ENCODE assay signal across 9 mouse cellular contexts in genomic region chr9:99458529-99459208, GRCm38 (mm10). TPM values are rescaled to one million over a fixed set of nuclear protein-coding genes. Genes with fewer than 3 reads are reported as not detected.
DNase-seq lines count a peak whose midpoint lies in the region; ATAC-seq and TF ChIP-seq lines count a peak whose summit lies in the region.
"Had no signal": no experiment of that assay in that cellular context is flagged by ENCODE, and none has a peak within 500 bp of the region (broad histone marks: within the 10 kb centered on the region; RNA-seq: fewer than 3 reads in every experiment).

No protein-coding gene starts in this region.

- no peak overlapping the region for H3ac ChIP-seq in C2C12 (ENCODE audit: control insufficient read depth, insufficient read length, low read depth)

- 0 out of 2 replicates have a peak, but pooled peaks cover 3% of the 10 kb centered on the region for H3K27me3 ChIP-seq in kidney, embryonic 15.5 days
- H3K27me3 ChIP-seq in C2C12 (ENCODE audit: control insufficient read depth, insufficient read depth, insufficient read length): peaks cover 16% of the 10 kb centered on the region
- H3K27me3 ChIP-seq in kidney, postnatal 0 days (ENCODE audit: insufficient read depth, low read length): no peaks in the 10 kb centered on the region
- H3K27me3 ChIP-seq: lung, embryonic 15.5 days had no signal

- H3K4me1 ChIP-seq in kidney, embryonic 15.5 days: no peaks in the 10 kb centered on the region
- no peaks in the 10 kb centered on the region for H3K4me1 ChIP-seq in kidney, postnatal 0 days (replicated peaks; ENCODE audit: insufficient read depth, low read length)
- H3K4me1 ChIP-seq: lung, embryonic 15.5 days had no signal

- WGBS in kidney, embryonic 15.5 days: 45% methylated on average over 12 of the region's 12 CpGs
- 38% methylated on average over 12 of the region's 12 CpGs for WGBS in kidney, postnatal 0 days

- no peak overlapping the region for H3K27ac ChIP-seq in kidney, embryonic 15.5 days
- no peak overlapping the region for H3K27ac ChIP-seq in kidney, postnatal 0 days
- H3K27ac ChIP-seq: lung, embryonic 15.5 days had no signal

- no peaks in the 10 kb centered on the region for H3K79me3 ChIP-seq in C2C12 (ENCODE audit: low read depth)

- no peak overlapping the region for H3K9ac ChIP-seq in kidney, embryonic 15.5 days
- H3K9ac ChIP-seq in kidney, postnatal 0 days (ENCODE audit: low read depth, low read length): no peak overlapping the region
- H3K9ac ChIP-seq: lung, embryonic 15.5 days had no signal

- no peaks in the 10 kb centered on the region for H3K79me2 ChIP-seq in C2C12 (ENCODE audit: control insufficient read depth, insufficient read depth)

- DNase-seq in kidney, adult 18-20 months: peak; percentile 71
- peak; percentile 22 for DNase-seq in MN1 (ENCODE audit: low spot score)
- DNase-seq in cerebellum, adult 8-10 months: peak; percentile 59
- DNase-seq in kidney, postnatal 0 days (ENCODE audit: low spot score): peak; percentile 38
- DNase-seq in urinary bladder, postnatal 4 days (ENCODE audit: low spot score in 2 of 2): no peak

- peak; percentile 18 for TF ChIP-seq CTCF in C2C12 (IDR thresholded peaks at IDR 0.05; ENCODE audit: control insufficient read depth, insufficient read depth, insufficient read length)
- peak; percentile 77 for TF ChIP-seq CTCF in kidney, postnatal 0 days (IDR thresholded peaks at IDR 0.05; ENCODE audit: low read depth)

- ATAC-seq in kidney, embryonic 15.5 days (replicated peaks; ENCODE audit: low FRiP score): no peak
- ATAC-seq in kidney, postnatal 0 days (replicated peaks; ENCODE audit: low FRiP score, low read depth): no peak
- ATAC-seq in megakaryocyte-erythroid progenitor cell, adult 5-6 weeks (replicated peaks; ENCODE audit: low FRiP score, low TSS enrichment, poor library complexity, severe bottlenecking): peak; percentile 80

- H3K4me3 ChIP-seq in kidney, embryonic 15.5 days (replicated peaks): no peak overlapping the region
- H3K4me3 ChIP-seq in C2C12 (ENCODE audit: insufficient read depth, poor library complexity, severe bottlenecking): no peak overlapping the region
- no peak overlapping the region for H3K4me3 ChIP-seq in kidney, postnatal 0 days (replicated peaks; ENCODE audit: low read depth, low read length)
- H3K4me3 ChIP-seq: lung, embryonic 15.5 days had no signal

- no peaks in the 10 kb centered on the region for H3K36me3 ChIP-seq in kidney, embryonic 15.5 days
- H3K36me3 ChIP-seq in C2C12 (ENCODE audit: control insufficient read depth, insufficient read depth): no peaks in the 10 kb centered on the region
- no peaks in the 10 kb centered on the region for H3K36me3 ChIP-seq in kidney, postnatal 0 days (ENCODE audit: insufficient read depth, low read length)
- H3K36me3 ChIP-seq: lung, embryonic 15.5 days had no signal

- no peak overlapping the region for H3K4me2 ChIP-seq in kidney, embryonic 15.5 days
- no peak overlapping the region for H3K4me2 ChIP-seq in kidney, postnatal 0 days (ENCODE audit: low read length)
- H3K4me2 ChIP-seq: lung, embryonic 15.5 days had no signal

- H3K9me3 ChIP-seq in kidney, embryonic 15.5 days (replicated peaks): no peaks in the 10 kb centered on the region
- no peaks in the 10 kb centered on the region for H3K9me3 ChIP-seq in kidney, postnatal 0 days (replicated peaks; ENCODE audit: low read length)
- H3K9me3 ChIP-seq: lung, embryonic 15.5 days had no signal

TF ChIP-seq in C2C12, 6 proteins besides CTCF, POLR2A, EP300 and RAD21:
- TF ChIP-seq MYOG (IDR thresholded peaks at IDR 0.05; ENCODE audit: control insufficient read depth, extremely low read depth, insufficient read length): no peak
- no peak for TF ChIP-seq MAX (IDR thresholded peaks at IDR 0.05)
- no peak for TF ChIP-seq MYOD1 (IDR thresholded peaks at IDR 0.05; ENCODE audit: control insufficient read depth, insufficient read length, low read depth)
- no peak for TF ChIP-seq FOSL1 (IDR thresholded peaks at IDR 0.05; ENCODE audit: insufficient read depth, low read length, poor library complexity, severe bottlenecking)
- TF ChIP-seq CEBPB (IDR thresholded peaks at IDR 0.05; ENCODE audit: low read depth): no peak
- no peak for TF ChIP-seq USF1 (IDR thresholded peaks at IDR 0.05; ENCODE audit: low read depth)
TF ChIP-seq in C2C12: peak in this region for 0.

RNA-seq across cellular contexts. Expression of gene Nme9, which starts 7.4 kb away (rescaled TPM):
- 0.30 TPM in 1 of 2 replicates, not detected in the other for polyA plus RNA-seq in kidney, embryonic 15.5 days (2015; fragmentation: Nextera tagmentation; extraction: Ambion mirVana)
- not detected for polyA plus RNA-seq in C2C12 (2012; fragmentation: generic; extraction: Trizol)
- polyA plus RNA-seq in kidney, postnatal 0 days (2015; fragmentation: Nextera tagmentation; extraction: Ambion mirVana): 0.11 TPM in 1 of 2 replicates, not detected in the other
- total RNA-seq in megakaryocyte-erythroid progenitor cell, adult 5-6 weeks (2014; fragmentation: Nextera tagmentation): 0.48 TPM in 1 of 2 replicates, not detected in the other
- total RNA-seq in megakaryocyte-erythroid progenitor cell, adult 5-6 weeks (2017): not detected in 2 replicates

RNA-seq across cellular contexts. Expression of gene Mras, which starts 21.5 kb away (rescaled TPM):
- 10.6 and 11.4 TPM in 2 replicates for polyA plus RNA-seq in kidney, embryonic 15.5 days (2015; fragmentation: Nextera tagmentation; extraction: Ambion mirVana)
- 25.1 TPM for polyA plus RNA-seq in C2C12 (2012; fragmentation: generic; extraction: Trizol)
- polyA plus RNA-seq in kidney, postnatal 0 days (2015; fragmentation: Nextera tagmentation; extraction: Ambion mirVana): 19.4 and 19.6 TPM in 2 replicates
- total RNA-seq in megakaryocyte-erythroid progenitor cell, adult 5-6 weeks (2014; fragmentation: Nextera tagmentation): not detected in 2 replicates
- not detected in 2 replicates for total RNA-seq in megakaryocyte-erythroid progenitor cell, adult 5-6 weeks (2017)

Comparison
In these comparisons a context has a peak if more than half of its experiments do, and no peak if none do; other contexts are left out.
1. DNase-seq: peak in kidney, adult 18-20 months (single experiment), MN1 (single experiment), cerebellum, adult 8-10 months (single experiment) and kidney, postnatal 0 days (single experiment); none in urinary bladder, postnatal 4 days (0 of 2).